Mouse (Mus musculus) stomach, postnatal 0 days (tissue): ENCODE data around the gene Zfp961. TPM values are rescaled to one million over a fixed set of nuclear protein-coding genes. Genes with fewer than 3 reads are reported as not detected.
"Not testable (repeated sequence)": the region's sequence is repeated elsewhere in the genome, so short reads cannot be mapped to it uniquely, and the experiment has no call there.

ENCODE experiments used
- ATAC-seq: fragments of 200-750 bp; cut with Nextera tagmentation; 2 replicates; pipeline ENCODE4 v1.8.0; 2017; ENCODE audit not compliant: low FRiP score, low TSS enrichment
- DNase-seq: peaks from one replicate; pipeline ENCODE4 v3.0.0-alpha.2; 2016; ENCODE audit warnings: low spot score
- H3K27ac ChIP-seq: fragments of 300-500 bp; sonication (generic); replicated peaks from 2 replicates; pipeline ENCODE4 v1.5.1; 2014; ENCODE audit warnings: mild to moderate bottlenecking, control low read depth
- H3K27me3 ChIP-seq: fragments of 300-500 bp; sonication (generic); 2 replicates; pipeline ENCODE4 v1.6.1; 2014; ENCODE audit warnings: low read length; ENCODE audit not compliant: control insufficient read depth, insufficient read depth
- H3K36me3 ChIP-seq: fragments of 300-500 bp; sonication (generic); 2 replicates; pipeline ENCODE4 v1.6.1; 2014; ENCODE audit warnings: low read length, mixed read lengths; ENCODE audit not compliant: control insufficient read depth, insufficient read depth
- H3K4me1 ChIP-seq: fragments of 300-500 bp; sonication (generic); replicated peaks from 2 replicates; pipeline ENCODE4 v1.6.1; 2014; ENCODE audit warnings: antibody characterized with exemption; ENCODE audit not compliant: control insufficient read depth, insufficient read depth
- H3K4me2 ChIP-seq: fragments of 300-500 bp; sonication (generic); replicated peaks from 2 replicates; pipeline ENCODE4 v1.6.1; 2014; ENCODE audit warnings: low read depth, mild to moderate bottlenecking, control low read depth, moderate library complexity
- H3K4me3 ChIP-seq: fragments of 300-500 bp; sonication (generic); 2 replicates; pipeline ENCODE4 v1.5.1; 2014; ENCODE audit warnings: low read depth, low read length, control low read depth
- H3K9ac ChIP-seq: fragments of 300-500 bp; sonication (generic); 2 replicates; pipeline ENCODE4 v1.6.1; 2014; ENCODE audit warnings: mild to moderate bottlenecking, low read length, control low read depth, mixed read lengths
- H3K9me3 ChIP-seq: fragments of 300-500 bp; sonication (generic); 2 replicates; pipeline ENCODE4 v1.6.1; 2016; ENCODE audit warnings: low read length; ENCODE audit not compliant: control insufficient read depth
- CTCF ChIP-seq: IDR thresholded peaks from 2 replicates; pipeline ENCODE4 v1.5.1; 2016; ENCODE audit warnings: antibody characterized with exemption, low read depth, mild to moderate bottlenecking, moderate library complexity
- EP300 ChIP-seq: optimal IDR thresholded peaks from 2 replicates; pipeline ENCODE3; 2016; ENCODE audit warnings: antibody characterized with exemption
- WGBS: fragments of 180-500 bp; shearing (Covaris S2); extraction: QIAGEN DNeasy Blood & Tissue Kit; methylation state at CpG from one replicate; pipeline ENCODE4 v1.1.7; 2014; 5-methylcytosine and 5-hydroxymethylcytosine counted together
- polyA plus RNA-seq: library from polyadenylated mRNA; unstranded; fragments of >200 nt; fragmentation: Nextera tagmentation; extraction: Ambion mirVana; gene quantifications from 2 replicates; pipeline ENCODE4 v1.2.1, GENCODE M21; 2015

The Zfp961 gene
- polyA plus RNA-seq, 1 experiment from 2014 or later, result 11.2 TPM

DNA sequence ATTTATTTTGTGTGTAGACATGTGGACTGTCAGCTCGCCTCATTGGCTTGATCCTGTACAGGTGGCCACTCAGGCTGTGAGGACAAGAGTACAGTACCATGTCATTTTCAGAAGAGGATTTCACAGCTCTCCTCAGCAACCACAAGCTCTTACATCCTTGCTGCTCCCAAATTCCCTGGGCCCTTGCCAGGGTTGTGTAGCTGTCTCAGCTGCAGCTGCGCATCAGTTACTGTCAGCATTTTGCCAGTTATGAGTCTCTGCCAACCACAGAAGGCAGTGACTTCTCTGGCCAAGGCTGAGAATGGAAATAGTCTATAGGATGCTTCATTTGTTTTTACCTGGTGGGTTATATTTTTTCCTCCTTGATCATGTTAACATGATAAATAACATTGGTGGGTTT, 67.3 kb downstream of the Zfp961 start:
- Histone ChIP-seq H3K27me3 (no peaks in the 10 kb centered on the region), H3K9me3 (no peaks in the 10 kb centered on the region), H3K27ac (no peak overlapping the region), H3K4me1 (no peaks in the 10 kb centered on the region), H3K9ac (no peak overlapping the region), H3K4me3 (no peak overlapping the region), H3K4me2 (no peak overlapping the region), H3K36me3 (no peaks in the 10 kb centered on the region)
- no peak for ATAC-seq
- DNase-seq, result no peak
- TF ChIP-seq CTCF, result no peak
- no peak for TF ChIP-seq EP300
- WGBS, result 55% methylated on average over 2 of the region's 2 CpGs

- not testable (repeated sequence) for DNase-seq, H3K36me3 ChIP-seq, H3K9ac ChIP-seq, H3K9me3 ChIP-seq, H3K4me1 ChIP-seq, H3K27me3 ChIP-seq, ATAC-seq, H3K4me2 ChIP-seq, H3K4me3 ChIP-seq, H3K27ac ChIP-seq
- WGBS, result 82% methylated on average over 1 of the region's 1 CpGs
These were observed 68.2 kb downstream of the Zfp961 start for GRCm38 (mm10) chr8:72019022-72019421.

DNA sequence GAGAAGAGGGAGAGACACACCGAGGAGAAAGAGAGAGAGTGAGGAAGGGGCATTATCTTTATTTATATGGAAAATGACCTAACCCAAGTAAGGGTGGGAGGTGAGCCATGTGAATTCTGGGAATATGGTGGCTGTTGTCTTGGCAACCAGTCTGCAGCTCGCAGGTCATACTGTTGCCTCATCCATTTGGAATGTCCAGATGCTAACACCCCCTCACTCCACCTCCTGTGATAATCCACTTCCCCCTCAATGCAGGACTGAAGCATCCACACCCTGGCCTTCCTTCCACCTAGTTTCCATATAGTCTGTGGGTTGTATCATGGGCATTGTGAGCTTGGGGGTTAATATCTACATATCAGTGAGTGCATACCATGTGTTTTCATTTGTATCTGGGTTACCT, 69.0 kb downstream of the Zfp961 start:
- no peaks in the 10 kb centered on the region for H3K36me3 ChIP-seq
- no peaks in the 10 kb centered on the region for H3K9me3 ChIP-seq
- no peak overlapping the region for H3K4me3 ChIP-seq
- no peak overlapping the region for H3K4me2 ChIP-seq
- DNase-seq (no peak), ATAC-seq (no peak)
- H3K27ac ChIP-seq, result no peak overlapping the region
- 47% methylated on average over 2 of the region's 2 CpGs for WGBS
- no peaks in the 10 kb centered on the region for H3K27me3 ChIP-seq
- no peak overlapping the region for H3K9ac ChIP-seq
- H3K4me1 ChIP-seq, result no peaks in the 10 kb centered on the region
- TF ChIP-seq EP300, result no peak
- TF ChIP-seq CTCF, result no peak

GRCm38 (mm10) chr8:72024886-72025285, 74.0 kb downstream of the Zfp961 start:
- H3K4me1 ChIP-seq, DNase-seq: not testable (repeated sequence)
- 13% methylated on average over 4 of the region's 9 CpGs for WGBS

GRCm38 (mm10) chr8:72032926-72033325, 82.1 kb downstream of the Zfp961 start:
- not testable (repeated sequence) for H3K27ac ChIP-seq, DNase-seq, H3K4me3 ChIP-seq, H3K27me3 ChIP-seq, H3K36me3 ChIP-seq, H3K9ac ChIP-seq, H3K9me3 ChIP-seq, H3K4me2 ChIP-seq, H3K4me1 ChIP-seq
- 0 out of 2 replicates have a peak, but pooled peaks have one; percentile 26 for ATAC-seq
- TF ChIP-seq CTCF, result peak; percentile 49
- WGBS, result 27% methylated on average over 4 of the region's 4 CpGs

More at GRCm38 (mm10) chr8:72024886-72025285, 74.0 kb downstream of the Zfp961 start:
- H3K9me3 ChIP-seq, H3K4me3 ChIP-seq, H3K4me2 ChIP-seq, H3K27me3 ChIP-seq, H3K36me3 ChIP-seq, ATAC-seq, H3K27ac ChIP-seq, H3K9ac ChIP-seq: not testable (repeated sequence)

GRCm38 (mm10) chr8:72040918-72041317, 90.1 kb downstream of the Zfp961 start, which contains the start of gene Olfr372:
Gene Olfr372 (plus strand): TSS chr8:72041218.
- not testable (repeated sequence) for H3K36me3 ChIP-seq, H3K4me3 ChIP-seq, ATAC-seq, H3K27me3 ChIP-seq, H3K9ac ChIP-seq, H3K4me1 ChIP-seq, H3K9me3 ChIP-seq, DNase-seq, H3K4me2 ChIP-seq, H3K27ac ChIP-seq
- 78% methylated on average over 4 of the region's 4 CpGs for WGBS
